Mouse (Mus musculus): ENCODE results near the gene Ube2o. TPM values are rescaled to one million over a fixed set of nuclear protein-coding genes. Genes with fewer than 3 reads are reported as not detected.

Gene Ube2o
- polyA plus RNA-seq, 1 experiment from 2014 or later, result 19.9 TPM

DNA sequence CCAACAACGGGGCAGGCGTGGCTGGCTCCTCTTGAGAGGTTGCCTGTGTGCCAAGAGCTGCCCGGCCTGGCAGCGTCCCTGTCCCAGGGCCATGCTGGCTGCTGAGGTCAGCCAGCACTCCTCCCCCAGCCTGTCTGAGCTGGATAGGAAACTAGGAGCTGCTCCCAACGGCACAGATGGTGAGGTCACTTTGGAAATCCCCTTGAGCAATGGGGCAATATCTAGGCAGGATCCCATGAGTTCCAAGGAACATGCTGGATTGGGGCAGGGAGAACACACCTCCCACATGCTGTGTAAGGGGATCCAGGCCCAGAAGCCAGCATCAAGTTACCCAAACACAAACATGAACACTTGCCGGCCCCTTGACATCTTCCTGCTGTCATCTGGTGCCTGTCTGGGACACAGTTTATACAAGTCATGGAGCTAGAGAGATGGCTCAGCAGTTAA, 40.0 kb upstream of the Ube2o start:
- ATAC-seq (ENCODE audit: insufficient number of reproducible peaks, insufficient read depth, low FRiP score, low TSS enrichment), result peak; percentile 29; the same call in 1 of the 2 replicates

DNA sequence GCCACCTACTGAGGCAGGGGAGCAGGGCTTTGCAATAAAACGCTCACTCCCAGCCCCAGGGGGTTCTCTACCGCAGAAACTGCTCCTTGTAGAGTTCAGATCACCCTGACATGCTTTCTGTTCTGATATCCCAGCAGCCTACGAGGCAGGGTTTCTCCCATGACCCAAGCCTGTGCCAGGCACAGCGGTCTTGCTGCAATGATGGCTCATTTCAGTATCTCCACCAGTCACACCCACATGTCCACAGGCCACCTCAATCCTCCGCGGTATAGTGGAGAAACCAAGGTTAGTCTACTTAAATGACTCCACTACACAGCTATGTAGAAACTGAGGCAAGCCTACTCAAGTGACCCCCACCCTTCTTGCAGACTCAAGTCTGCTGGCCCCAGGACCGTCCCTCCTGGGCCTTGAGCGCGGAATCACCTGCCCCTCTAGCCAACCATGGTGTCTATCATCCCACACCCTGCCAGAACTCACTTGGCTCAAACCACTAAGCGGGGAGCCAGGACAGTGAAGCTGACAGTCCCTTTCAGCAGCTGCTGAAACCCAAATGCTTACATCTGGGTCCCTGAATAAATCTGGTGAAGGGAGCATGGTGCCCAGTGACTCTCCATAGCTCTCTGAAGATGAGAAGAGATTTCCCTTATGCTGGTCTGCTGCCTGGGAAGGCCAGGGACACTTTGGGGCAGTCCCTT, 39.5 kb upstream of the Ube2o start:
- Histone ChIP-seq H3K4me1 (peaks cover 33% of the 10 kb centered on the region), H3K27me3 (peaks cover 28% of the 10 kb centered on the region), H3K4me2 (replicated peaks) (0 out of 2 replicates have a peak overlapping the region, but pooled peaks have one; percentile 2), H3K9me3 (no peaks in the 10 kb centered on the region), H3K27ac (no peak overlapping the region), H3K4me3 (no peak overlapping the region), H3K36me3 (no peaks in the 10 kb centered on the region), H3K9ac (no peak overlapping the region)
- ATAC-seq (ENCODE audit: insufficient number of reproducible peaks, insufficient read depth, low FRiP score, low TSS enrichment), result no peak
- 82% methylated on average over 10 of the region's 10 CpGs for WGBS

More for the DNA sequence above, 40.0 kb upstream of the Ube2o start:
- H3K4me3 ChIP-seq, result no peak overlapping the region
- H3K36me3 ChIP-seq, result no peaks in the 10 kb centered on the region
- 27% methylated on average over 6 of the region's 6 CpGs for WGBS
- no peak overlapping the region for H3K27ac ChIP-seq
- H3K27me3 ChIP-seq, result peaks cover 28% of the 10 kb centered on the region
- H3K4me1 ChIP-seq, result peaks cover 28% of the 10 kb centered on the region
- H3K9me3 ChIP-seq, result no peaks in the 10 kb centered on the region
- H3K9ac ChIP-seq, result no peak overlapping the region
- no peak overlapping the region for H3K4me2 ChIP-seq (replicated peaks)

DNA sequence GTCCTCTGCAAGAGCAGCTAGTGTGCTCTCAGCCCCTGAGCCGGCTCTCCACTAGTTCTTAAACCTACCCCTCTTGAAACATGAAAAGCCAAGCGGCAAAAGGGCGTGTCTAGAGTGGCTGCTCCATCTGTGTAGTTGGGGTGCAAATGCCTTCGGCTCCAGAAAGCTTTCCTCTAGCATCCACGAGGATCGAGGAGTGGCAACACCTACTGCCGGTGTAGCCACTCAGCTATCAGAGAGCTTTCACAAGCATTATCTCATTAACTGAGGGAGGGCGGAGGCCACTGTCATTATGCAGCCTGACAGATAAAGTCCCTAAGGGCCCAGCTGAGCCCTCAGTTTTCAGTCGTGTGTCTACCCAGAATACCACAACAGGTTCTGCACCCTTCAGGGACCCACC, 38.8 kb upstream of the Ube2o start:
- no peaks in the 10 kb centered on the region for H3K36me3 ChIP-seq
- H3K27me3 ChIP-seq, result peaks cover 24% of the 10 kb centered on the region
- H3K27ac ChIP-seq, result no peak overlapping the region
- no peak for ATAC-seq (ENCODE audit: insufficient number of reproducible peaks, insufficient read depth, low FRiP score, low TSS enrichment)
- H3K4me1 ChIP-seq, result peaks cover 33% of the 10 kb centered on the region
- WGBS, result 49% methylated on average over 9 of the region's 9 CpGs
- no peak overlapping the region for H3K9ac ChIP-seq
- no peaks in the 10 kb centered on the region for H3K9me3 ChIP-seq
- no peak overlapping the region for H3K4me3 ChIP-seq
- H3K4me2 ChIP-seq (replicated peaks), result 0 out of 2 replicates have a peak overlapping the region, but pooled peaks have one; percentile 2

DNA sequence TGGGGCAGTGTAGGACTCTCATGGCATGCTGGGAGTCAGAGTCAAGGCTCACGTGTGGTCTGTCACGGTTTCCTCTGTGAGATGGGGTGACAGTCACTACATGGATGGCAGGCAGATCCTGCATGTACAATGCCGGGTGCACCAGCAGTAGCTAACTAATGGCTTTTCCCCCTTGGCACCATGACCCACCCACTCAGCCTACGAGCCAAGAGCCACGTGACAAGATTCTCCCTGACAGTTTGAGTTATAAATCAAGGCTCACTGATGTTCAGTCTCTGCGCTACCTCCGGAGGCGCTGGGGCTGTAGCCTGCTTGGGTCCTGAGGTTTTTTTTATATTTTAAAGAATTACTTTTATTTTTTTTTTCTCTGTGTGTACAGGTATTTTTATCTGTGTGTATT, 38.3 kb upstream of the Ube2o start:
- Histone ChIP-seq H3K27ac (no peak overlapping the region), H3K36me3 (no peaks in the 10 kb centered on the region), H3K27me3 (peaks cover 20% of the 10 kb centered on the region), H3K9me3 (no peaks in the 10 kb centered on the region), H3K4me3 (no peak overlapping the region), H3K4me2 (replicated peaks) (no peak overlapping the region), H3K4me1 (peaks cover 33% of the 10 kb centered on the region), H3K9ac (no peak overlapping the region)
- WGBS, result 77% methylated on average over 8 of the region's 8 CpGs
- no peak for ATAC-seq (ENCODE audit: insufficient number of reproducible peaks, insufficient read depth, low FRiP score, low TSS enrichment)

DNA sequence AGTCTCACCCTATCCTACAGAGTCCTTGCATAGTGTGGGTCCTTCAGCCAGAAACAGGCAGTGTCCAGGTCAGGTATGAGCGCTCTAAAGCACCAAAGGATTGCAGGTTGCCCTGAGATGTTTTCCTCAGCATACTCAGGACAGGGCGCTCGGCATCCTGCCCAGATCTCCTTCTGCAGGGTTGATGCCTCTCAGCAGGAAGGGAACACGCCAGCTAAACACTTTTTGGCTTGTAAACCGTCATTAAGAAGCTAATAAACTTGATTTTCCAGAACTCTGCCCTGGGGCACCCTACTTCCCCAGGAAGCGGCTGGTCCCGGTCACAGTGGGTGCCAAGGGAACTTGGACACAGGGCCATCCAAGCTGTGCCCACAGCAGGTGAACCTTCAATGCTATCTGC, 37.9 kb upstream of the Ube2o start:
- ATAC-seq (ENCODE audit: insufficient number of reproducible peaks, insufficient read depth, low FRiP score, low TSS enrichment), result no peak
- Histone ChIP-seq H3K4me3 (no peak overlapping the region), H3K27ac (no peak overlapping the region), H3K4me1 (peaks cover 33% of the 10 kb centered on the region), H3K36me3 (no peaks in the 10 kb centered on the region), H3K4me2 (replicated peaks) (no peak overlapping the region), H3K27me3 (peaks cover 17% of the 10 kb centered on the region), H3K9me3 (no peaks in the 10 kb centered on the region), H3K9ac (no peak overlapping the region)
- 89% methylated on average over 7 of the region's 7 CpGs for WGBS

DNA sequence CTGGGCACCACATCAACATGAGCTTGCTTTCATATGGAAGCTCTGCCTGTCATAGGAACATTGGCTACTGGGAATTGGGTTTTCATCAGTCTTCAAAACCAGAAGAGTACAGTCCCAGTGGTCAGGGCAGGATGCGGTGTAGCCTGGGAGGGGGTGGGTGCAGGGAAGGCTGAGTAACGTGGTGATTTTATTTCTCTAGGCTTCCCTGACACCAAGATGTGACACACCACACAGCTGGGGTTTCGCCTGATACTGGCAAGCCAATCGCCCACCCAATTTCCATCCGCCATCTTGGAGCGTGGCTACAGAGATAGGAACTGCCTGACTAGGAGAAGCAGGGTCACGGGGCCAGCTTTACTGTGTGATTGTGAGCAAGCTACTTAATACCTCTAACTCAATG, 37.4 kb upstream of the Ube2o start:
- Histone ChIP-seq H3K4me2 (replicated peaks) (no peak overlapping the region), H3K4me1 (peaks cover 33% of the 10 kb centered on the region), H3K36me3 (no peaks in the 10 kb centered on the region), H3K4me3 (no peak overlapping the region), H3K9ac (no peak overlapping the region), H3K27ac (no peak overlapping the region), H3K9me3 (no peaks in the 10 kb centered on the region), H3K27me3 (peaks cover 14% of the 10 kb centered on the region)
- no peak for ATAC-seq (ENCODE audit: insufficient number of reproducible peaks, insufficient read depth, low FRiP score, low TSS enrichment)
- WGBS, result 91% methylated on average over 7 of the region's 7 CpGs

DNA sequence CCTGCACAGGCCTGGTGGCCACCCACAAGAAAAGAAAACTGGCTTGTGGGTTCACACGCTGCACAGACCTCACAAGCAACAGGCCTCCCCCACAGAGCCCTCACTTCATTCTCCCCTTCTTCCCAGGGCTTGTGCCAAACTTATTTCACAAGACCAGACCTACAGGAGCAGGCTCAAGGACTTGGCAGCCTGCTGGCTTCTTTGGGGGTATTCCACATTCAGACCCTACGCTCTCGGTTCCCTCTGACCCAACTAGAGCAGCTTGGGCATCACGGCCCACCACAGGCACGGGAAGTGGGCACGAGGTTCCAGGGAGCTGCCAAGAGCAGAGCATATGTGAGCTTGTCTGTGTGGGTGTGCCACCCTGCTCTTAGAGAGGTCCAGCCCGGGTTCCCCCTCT, 36.4 kb upstream of the Ube2o start:
- ATAC-seq (ENCODE audit: insufficient number of reproducible peaks, insufficient read depth, low FRiP score, low TSS enrichment), result no peak
- WGBS, result 90% methylated on average over 7 of the region's 7 CpGs
- no peak overlapping the region for H3K27ac ChIP-seq

DNA sequence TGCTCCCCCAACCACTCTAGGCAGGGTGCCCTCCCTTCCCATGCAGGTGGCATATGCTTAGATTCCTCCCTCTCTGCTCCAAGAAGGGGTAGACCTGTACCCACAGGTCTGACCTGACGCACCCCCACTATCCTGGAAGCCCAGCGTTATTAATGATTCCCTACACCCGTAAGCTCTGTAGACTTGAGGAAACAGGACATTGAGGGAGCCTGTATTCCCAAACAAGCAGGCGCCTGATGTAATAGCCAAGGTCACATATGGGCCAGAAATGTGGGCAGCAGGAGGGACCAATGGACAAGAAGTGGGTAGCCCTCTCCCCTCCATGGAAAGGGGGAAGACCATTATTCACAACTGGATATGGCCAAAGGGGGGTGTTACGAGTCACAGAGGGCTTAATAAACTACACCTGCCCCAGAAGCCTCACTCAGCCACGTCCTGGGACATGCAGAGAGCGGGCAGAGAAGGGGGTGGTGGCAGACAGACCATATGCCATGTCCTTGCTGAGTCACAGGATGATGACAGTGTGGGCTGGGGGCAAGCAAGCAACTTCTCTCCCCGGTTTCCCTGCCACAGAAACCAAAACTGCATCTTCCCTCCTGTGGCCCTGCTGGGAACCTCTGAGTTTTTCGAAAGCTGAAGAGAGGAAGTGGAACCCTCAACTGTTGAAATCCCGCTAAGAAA, 35.3 kb upstream of the Ube2o start:
- no peaks in the 10 kb centered on the region for H3K36me3 ChIP-seq
- no peak overlapping the region for H3K4me2 ChIP-seq (replicated peaks)
- 68% methylated on average over 10 of the region's 10 CpGs for WGBS
- H3K9ac ChIP-seq, result no peak overlapping the region
- no peak overlapping the region for H3K4me3 ChIP-seq
- H3K4me1 ChIP-seq, result peaks cover 23% of the 10 kb centered on the region
- H3K27me3 ChIP-seq, result no peaks in the 10 kb centered on the region
- ATAC-seq (ENCODE audit: insufficient number of reproducible peaks, insufficient read depth, low FRiP score, low TSS enrichment), result no peak
- no peaks in the 10 kb centered on the region for H3K9me3 ChIP-seq
- no peak overlapping the region for H3K27ac ChIP-seq

More for the DNA sequence above, 36.4 kb upstream of the Ube2o start:
- no peak overlapping the region for H3K9ac ChIP-seq
- no peaks in the 10 kb centered on the region for H3K36me3 ChIP-seq
- no peak overlapping the region for H3K4me3 ChIP-seq
- H3K4me2 ChIP-seq (replicated peaks), result no peak overlapping the region
- H3K4me1 ChIP-seq, result peaks cover 32% of the 10 kb centered on the region
- H3K27me3 ChIP-seq, result peaks cover 4% of the 10 kb centered on the region
- H3K9me3 ChIP-seq, result no peaks in the 10 kb centered on the region

DNA sequence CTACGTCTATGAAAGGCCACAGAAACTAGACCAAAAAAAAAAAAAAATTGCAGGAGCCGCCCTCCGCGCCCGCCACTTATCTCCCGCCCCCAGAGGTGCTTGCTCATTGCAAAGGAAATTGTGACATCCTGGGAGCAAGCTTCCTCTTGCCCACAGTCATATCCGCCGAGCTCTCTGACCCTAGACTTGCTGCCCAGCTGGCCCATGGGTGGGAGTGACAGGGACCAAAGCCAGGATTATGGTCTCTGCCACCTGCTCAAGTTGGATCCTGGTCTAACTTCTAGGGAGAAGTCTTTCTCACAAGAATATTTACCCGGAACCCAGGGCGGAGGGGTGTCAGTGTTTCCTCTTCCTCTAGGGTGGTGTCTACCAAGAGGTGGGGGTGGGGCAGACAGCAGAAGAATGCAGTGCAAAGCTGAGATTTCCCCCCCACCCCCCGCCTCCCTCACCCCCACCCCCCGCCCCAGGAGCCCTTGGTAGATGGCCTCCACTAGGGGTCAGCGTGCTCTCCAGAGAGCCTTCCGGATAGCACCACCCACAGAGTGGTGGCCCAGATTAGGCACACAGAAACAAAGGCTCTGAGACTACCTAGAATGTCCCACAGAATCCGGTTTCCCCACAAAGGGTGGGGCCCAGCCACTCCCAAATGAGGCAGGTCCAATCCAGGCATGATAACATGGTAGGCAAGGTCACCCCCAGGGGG, 34.6 kb upstream of the Ube2o start:
- ATAC-seq (ENCODE audit: insufficient number of reproducible peaks, insufficient read depth, low FRiP score, low TSS enrichment), result no peak
- H3K36me3 ChIP-seq, result no peaks in the 10 kb centered on the region
- no peak overlapping the region for H3K9ac ChIP-seq
- no peak overlapping the region for H3K4me2 ChIP-seq (replicated peaks)
- no peaks in the 10 kb centered on the region for H3K27me3 ChIP-seq
- peaks cover 16% of the 10 kb centered on the region for H3K4me1 ChIP-seq
- no peak overlapping the region for H3K27ac ChIP-seq
- no peaks in the 10 kb centered on the region for H3K9me3 ChIP-seq
- WGBS, result 47% methylated on average over 15 of the region's 15 CpGs
- H3K4me3 ChIP-seq, result no peak overlapping the region

DNA sequence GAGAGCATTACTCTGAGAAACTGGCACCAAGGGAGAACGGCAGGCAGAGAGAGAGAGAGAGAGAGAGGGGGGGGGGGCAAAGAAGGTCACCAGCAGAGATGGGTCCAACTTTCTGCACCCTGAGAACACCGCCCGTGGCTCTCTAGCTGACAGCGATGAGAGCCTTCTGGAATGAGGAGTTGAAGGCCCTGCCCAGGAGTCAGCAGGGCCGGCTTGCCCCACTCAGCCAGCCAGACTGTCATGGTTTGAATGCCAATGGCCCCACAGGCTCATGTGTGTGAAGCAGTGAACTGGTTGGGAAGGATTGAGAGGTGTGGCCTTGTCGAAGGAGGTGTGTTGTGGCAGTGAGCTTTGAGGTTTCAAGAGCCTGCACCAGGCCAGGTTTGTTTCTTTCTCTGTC, 32.0 kb upstream of the Ube2o start:
- H3K9me3 ChIP-seq, result no peaks in the 10 kb centered on the region
- no peak overlapping the region for H3K9ac ChIP-seq
- no peaks in the 10 kb centered on the region for H3K36me3 ChIP-seq
- no peak for ATAC-seq (ENCODE audit: insufficient number of reproducible peaks, insufficient read depth, low FRiP score, low TSS enrichment)
- H3K4me3 ChIP-seq, result no peak overlapping the region
- H3K27me3 ChIP-seq, result no peaks in the 10 kb centered on the region
- no peak overlapping the region for H3K4me2 ChIP-seq (replicated peaks)
- H3K4me1 ChIP-seq, result peaks cover 9% of the 10 kb centered on the region; the same call in 1 of the 2 replicates
- no peak overlapping the region for H3K27ac ChIP-seq
- WGBS, result 90% methylated on average over 6 of the region's 6 CpGs

DNA sequence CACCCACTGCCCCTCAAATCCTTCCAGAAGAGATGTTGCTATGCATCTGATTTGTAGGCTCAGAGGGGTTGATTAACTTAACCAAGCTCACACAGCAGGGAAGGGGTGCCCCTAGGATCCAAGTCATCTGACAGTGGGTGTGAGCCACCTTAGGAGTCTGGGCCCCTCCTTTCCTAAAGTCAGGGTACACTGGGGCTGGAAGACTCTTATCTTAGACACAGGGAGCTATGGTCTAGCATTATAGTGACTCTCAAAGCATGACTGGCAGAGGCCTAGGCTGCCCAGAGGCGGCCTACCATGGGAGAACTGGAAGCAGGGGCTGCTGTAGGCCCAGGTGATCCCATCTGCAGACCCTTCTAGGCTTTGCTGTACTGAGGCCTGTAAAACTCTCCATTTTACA, 31.3 kb upstream of the Ube2o start:
- 71% methylated on average over 1 of the region's 1 CpGs for WGBS
- no peak overlapping the region for H3K4me2 ChIP-seq (replicated peaks)
- no peak overlapping the region for H3K27ac ChIP-seq
- H3K4me3 ChIP-seq, result no peak overlapping the region
- no peak for ATAC-seq (ENCODE audit: insufficient number of reproducible peaks, insufficient read depth, low FRiP score, low TSS enrichment)
- H3K27me3 ChIP-seq, result no peaks in the 10 kb centered on the region
- no peaks in the 10 kb centered on the region for H3K9me3 ChIP-seq
- peaks cover 7% of the 10 kb centered on the region; the same call in 1 of the 2 replicates for H3K4me1 ChIP-seq
- H3K36me3 ChIP-seq, result no peaks in the 10 kb centered on the region
- no peak overlapping the region for H3K9ac ChIP-seq

DNA sequence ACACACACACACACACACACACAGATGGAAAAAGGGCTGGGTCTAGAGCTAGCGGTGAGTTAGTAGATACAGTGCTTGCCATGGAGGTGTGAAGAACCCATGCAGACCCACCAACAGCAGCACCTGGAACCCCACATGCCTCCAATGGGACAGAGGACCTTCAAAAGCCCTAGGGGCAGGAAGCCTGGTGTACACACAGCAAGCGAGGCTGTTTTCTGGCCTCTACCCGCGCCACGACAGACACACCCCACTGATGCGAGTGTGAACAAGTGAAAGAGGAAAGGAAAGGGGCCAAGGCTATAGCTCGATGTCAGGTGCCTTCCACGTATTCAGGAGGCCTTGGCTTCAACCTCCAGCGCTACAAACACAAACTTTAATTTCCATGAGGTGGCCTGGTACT, 30.6 kb upstream of the Ube2o start:
- WGBS, result 86% methylated on average over 9 of the region's 9 CpGs
- H3K4me1 ChIP-seq, result peaks cover 7% of the 10 kb centered on the region; the same call in 1 of the 2 replicates

More for the DNA sequence above, 30.6 kb upstream of the Ube2o start:
- H3K36me3 ChIP-seq, result no peaks in the 10 kb centered on the region
- no peaks in the 10 kb centered on the region for H3K9me3 ChIP-seq
- H3K27ac ChIP-seq, result no peak overlapping the region
- ATAC-seq (ENCODE audit: insufficient number of reproducible peaks, insufficient read depth, low FRiP score, low TSS enrichment), result no peak
- H3K27me3 ChIP-seq, result no peaks in the 10 kb centered on the region
- H3K4me3 ChIP-seq, result no peak overlapping the region
- no peak overlapping the region for H3K9ac ChIP-seq
- no peak overlapping the region for H3K4me2 ChIP-seq (replicated peaks)

Data from embryonic facial prominence, embryonic 12.5 days (tissue).